Mouse (Mus musculus) megakaryocyte-erythroid progenitor cell, adult 5-6 weeks (primary cell): ENCODE results near the gene Kcnn1. TPM values are rescaled to one million over a fixed set of nuclear protein-coding genes. Genes with fewer than 3 reads are reported as not detected.
"Not testable (repeated sequence)": the region's sequence is repeated elsewhere in the genome, so short reads cannot be mapped to it uniquely, and the experiment has no call there.

Experiments
- ATAC-seq: replicated peaks from 2 replicates; pipeline ENCODE4 v1.8.0; 2016; ENCODE audit warnings: mild to moderate bottlenecking, inconsistent platforms; ENCODE audit not compliant: severe bottlenecking, poor library complexity, low FRiP score, low TSS enrichment
- total RNA-seq, 2 experiments: library from RNA; stranded (forward) in 1 of 2; stranded (reverse) in 1 of 2; fragments of 200-1000, 215-1000 nt in 1 of 2; fragments of >200 nt in 1 of 2; fragmentation: Nextera tagmentation in 1 of 2; gene quantifications; 2 replicates each; pipeline ENCODE4 v1.2.3; 2014 to 2017

The Kcnn1 gene
- total RNA-seq, 2 experiments from 2014 or later, result not detected

DNA sequence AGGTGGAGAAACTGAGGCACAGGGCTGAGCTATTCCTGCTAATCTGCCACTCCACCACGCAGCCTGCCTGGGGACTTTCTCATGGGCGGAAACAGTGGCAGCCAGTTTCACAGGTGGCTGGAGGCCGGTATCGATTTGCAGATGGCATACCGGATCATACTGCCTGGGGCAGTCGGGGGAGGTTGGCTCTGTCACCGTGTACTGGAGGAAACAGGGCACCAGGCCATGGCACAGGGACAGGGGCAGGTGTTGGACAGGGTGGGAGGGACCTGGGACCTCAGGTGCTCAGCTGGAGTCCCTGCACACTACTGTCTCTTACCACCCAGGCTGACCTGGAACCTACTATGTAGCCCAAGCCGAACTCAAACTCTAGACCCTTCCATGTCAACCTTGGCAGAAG lies 37.2 kb downstream of the Kcnn1 start:
- ATAC-seq, result no peak

DNA sequence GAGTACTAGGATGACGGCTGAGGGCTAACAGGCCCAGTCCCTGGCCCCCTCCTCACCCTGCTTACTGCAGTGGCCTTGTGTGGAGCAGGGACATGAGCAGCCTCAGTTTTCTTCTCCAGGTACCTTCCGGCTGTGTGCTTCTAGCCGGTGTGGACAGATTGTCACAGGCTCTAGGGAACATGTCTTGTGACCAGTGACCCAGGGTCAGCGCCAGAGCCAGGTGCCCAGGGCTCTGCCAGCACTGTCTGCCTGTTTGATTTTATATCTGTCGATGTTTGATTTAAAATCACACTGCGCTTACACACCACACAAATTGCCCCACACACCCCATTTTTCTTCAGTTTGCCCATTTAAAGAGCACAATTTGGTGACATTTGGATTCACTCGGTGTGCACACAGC lies 39.3 kb downstream of the Kcnn1 start:
- no peak for ATAC-seq

DNA sequence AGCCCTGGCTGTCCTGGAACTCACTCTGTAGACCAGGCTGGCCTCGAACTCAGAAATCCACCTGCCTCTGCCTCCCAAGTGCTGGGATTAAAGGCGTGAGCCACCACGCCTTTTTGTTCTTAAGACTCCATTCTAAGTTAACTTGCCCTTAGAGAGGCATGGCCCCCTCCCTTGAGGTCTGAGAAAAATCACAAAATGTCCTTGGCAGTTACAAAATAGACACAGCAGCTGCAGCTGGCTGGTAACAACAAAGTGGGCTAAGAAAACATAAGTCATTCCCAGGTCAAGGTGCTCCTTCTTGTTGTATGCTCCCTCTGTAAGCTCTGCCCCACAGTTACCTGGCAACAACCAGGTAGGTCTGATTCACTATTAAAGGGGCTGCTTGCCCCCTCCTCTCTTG lies 40.5 kb downstream of the Kcnn1 start:
- ATAC-seq, result not testable (repeated sequence)

DNA sequence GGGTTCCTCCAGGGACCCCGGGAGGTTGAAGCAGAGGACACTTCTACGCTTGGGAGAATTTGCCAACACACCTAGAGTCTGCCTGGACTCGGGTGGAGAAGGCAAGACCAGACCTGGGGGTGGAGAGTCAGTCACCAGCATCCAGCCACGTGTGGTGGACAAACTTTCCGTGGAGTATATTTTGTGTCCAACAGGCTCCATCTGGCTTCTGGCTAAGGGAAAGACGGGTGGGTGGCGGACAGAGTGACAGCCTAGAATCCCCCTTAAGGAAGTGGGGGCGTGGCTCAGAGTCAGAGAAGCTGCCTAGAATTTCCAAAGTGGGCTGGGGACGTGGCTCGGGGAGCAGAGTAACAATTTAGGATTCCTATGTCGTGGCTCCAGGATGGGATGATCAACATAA lies 41.1 kb downstream of the Kcnn1 start:
- no peak; the same call in 1 of the 2 replicates for ATAC-seq

DNA sequence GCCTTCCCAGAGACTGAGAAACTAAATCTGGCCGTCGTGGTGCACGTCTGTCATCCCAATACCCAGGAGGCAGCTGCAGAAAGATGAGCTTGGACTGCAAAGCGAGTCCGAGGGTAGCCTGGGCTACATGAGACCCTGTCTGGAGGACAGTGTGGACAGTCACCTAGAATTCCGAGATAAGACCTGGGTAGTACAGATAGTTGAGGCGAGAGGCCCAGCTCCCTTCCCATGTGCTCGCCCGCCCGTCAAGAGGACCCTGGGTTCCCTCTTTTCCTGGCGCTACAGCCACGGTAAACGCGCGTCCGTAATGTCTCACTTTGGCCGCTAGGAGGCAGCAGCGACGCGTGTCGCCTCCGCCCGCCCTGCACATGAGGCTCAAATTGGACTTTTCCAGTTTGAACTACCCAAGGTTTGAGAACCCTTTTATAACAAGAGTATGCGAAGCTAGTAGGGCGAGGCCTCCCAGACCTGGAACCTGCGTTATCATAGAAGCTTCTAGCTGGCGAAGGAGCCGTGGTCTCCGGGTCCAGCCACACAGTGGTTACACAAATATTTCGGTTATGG lies 41.6 kb downstream of the Kcnn1 start:
- peak; percentile 69 for ATAC-seq

DNA sequence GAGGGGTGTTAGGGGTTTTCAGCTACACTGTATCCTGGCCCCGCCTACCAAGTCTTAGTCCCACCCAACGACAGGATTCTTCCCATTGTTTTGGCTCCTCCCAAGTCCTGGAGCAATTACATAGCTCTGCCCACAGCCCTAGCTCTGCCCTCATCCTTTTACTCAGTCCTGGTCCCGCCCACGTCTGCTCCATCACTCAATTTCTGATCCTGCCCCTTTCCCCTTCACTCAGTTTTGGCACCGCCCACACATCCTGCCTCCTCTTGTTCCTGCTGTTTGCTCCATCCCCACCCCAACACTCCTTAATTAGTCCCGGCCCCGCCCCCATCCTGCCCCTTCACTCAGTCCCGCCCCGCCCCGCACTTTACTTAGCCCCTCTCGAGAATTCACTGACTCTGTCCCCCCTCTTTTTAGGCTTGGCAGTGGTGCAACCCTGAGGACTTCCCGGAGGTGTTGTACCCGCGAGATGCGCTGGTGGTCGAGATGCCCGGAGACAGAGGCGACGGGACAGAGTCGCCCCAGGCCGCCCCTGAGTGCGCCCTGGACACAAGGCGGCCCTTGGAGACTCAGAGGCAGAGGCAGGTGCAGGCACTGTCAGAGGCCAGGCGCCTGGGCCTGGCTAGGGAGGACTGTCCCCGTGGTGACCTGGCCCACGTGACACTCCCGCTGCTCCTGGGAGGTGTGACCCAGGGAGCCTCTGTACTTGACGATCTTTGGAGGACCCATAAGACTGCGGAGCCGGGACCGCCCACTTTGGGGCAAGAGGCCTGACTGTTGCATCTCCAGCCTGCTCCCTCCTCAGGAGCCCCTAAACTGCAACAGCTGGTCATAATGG lies 42.7 kb downstream of the Kcnn1 start:
- ATAC-seq, result no peak

DNA sequence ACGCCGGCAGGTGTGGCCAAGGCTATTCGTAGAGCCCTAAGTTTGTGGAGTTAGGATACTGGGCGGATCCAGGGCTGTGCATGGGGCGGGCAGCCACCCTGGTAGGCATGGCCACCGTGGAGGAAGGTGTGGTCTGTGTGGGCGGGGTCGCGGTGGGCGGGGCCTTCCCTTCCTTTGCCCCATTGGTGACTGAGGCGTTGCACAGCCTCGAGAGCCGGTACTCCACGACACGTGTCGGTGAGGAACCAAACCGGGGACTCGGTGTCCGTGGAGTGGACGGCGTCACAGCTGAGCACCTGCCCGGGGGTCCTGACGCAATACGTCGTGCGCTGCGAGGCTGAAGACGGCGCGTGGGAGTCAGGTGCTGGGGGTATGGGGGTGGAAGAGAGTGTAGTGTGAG lies 46.4 kb downstream of the Kcnn1 start:
- no peak for ATAC-seq

DNA sequence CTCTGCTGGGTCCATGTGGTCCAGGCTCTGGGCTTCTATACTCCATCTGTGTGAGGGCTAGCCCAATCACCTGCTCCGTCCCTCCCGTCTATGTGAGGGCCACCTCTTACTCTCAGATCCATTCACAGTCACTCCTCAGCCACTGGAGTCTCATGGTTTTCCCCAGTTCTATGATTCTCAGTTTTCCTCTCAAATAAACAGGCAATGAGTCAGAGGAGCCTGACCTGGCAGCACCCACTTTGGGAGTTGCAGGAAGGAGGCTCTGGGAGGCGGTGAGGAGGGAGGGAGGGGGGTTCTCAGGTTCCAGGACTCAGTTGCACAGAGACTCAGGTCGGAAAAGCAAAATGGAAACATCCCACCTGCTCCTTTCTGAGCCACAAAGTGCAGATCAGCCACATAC lies 50.2 kb downstream of the Kcnn1 start:
- ATAC-seq, result no peak

DNA sequence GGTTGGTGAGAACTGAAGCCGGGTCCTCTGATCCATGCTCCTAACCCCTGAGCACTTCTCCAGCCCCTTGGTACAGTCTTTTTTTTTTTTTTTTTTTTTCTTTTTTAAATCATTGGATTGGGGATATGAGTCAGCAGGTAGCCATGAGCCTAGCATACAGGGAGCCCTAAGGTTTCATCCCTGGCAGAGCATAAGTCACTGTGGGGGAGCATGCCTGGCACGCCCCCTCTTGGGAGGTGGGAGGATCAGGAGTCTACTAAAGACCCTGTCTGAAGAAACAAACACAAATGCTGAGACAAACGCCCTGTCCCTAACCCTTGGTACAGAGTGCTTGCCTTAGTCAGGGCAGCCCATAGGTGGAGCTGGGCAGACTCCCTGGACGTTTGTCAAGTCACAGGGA lies 51.0 kb downstream of the Kcnn1 start:
- no peak for ATAC-seq

DNA sequence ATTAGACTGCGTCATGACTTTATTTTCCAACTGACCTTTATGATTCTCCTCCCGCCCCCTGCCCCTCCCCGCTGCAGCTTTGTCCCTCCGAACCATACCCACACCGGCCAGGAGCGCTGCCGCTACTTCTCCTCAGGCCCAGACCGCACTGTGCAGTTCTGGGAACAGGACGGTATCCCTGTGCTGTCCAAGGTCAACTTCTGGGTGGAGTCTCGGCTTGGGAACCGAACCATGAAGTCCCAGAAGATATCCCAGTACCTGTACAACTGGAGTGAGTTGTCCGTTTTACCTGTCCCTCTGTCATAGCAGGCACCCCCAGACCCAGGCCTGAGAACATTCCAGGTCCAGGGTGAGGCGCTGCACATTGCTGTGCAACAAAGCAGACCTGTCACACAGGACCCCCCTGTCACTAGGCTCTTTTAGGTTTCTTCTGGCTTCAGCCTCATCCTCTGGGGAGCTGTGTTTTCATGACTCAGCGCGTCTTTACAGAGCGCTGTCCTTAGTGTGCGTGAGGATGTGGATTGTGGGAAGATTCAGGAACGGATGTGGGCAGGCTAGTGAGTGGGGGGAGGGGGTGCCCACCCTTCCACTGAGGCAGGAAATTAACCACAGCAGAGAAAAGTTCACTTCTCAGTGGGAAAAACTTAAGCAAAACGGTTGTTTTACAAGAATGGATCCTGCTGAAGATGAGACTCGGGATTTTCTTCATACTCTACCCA lies 51.9 kb downstream of the Kcnn1 start:
- no peak for ATAC-seq

DNA sequence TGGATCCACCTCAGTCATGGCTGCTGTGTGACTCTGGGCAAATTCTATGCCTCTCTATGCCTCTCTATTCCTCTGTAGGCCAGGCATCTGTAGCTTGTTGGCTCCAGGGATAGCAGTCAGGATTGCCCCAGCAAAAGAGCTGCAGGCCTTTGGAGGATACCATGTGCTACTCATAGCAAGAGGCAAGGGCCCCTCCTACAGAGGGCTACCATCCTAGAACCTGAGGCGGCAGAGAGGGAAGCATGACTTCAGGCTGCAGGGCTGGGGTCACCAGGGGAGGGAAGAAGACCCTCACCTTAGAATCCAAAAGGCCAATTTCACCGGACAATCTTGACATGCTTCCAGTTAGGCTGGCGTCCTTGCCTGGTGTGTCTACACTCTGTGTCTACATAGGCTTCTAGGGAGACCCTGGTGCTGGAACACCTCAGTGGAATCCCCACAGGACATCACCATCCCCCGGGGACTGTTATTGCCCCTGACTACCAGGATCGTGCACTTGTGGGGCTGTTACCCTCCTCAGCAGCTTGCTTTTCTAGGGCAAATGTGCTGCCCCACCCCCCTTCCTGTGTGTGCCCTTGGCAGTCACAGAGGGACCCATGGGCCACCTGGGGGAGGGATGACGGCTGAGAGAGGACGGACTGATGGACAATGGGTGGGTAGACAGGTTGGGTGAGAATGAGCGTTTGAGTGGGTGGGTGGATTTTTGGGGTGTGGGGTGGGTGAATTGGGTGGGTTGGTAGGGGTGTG lies 53.9 kb downstream of the Kcnn1 start:
- no peak for ATAC-seq

DNA sequence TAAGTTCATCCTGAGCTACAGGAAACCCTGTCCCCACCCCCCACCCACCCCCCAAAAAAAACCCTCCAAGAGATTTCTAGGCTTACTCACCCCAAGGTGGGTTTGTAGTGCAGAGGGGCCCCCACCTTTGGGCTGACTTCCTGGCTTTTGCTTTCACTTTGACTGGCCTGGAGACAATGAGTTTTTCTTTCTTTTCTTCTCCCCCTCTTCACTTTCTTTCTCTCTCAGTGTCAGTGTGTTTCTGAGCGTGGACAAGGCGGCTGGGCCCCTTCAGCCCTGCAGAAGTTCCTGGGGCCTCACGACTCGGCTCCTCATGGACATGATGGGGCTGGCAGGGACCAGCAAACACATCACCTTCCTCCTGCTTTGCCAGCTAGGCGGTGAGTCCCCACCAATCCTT lies 54.8 kb downstream of the Kcnn1 start, which contains the start of gene Il12rb1:
Gene Il12rb1, plus strand, starts transcription at position 211 of the 400 bp plus-strand sequence.
- no peak for ATAC-seq

DNA sequence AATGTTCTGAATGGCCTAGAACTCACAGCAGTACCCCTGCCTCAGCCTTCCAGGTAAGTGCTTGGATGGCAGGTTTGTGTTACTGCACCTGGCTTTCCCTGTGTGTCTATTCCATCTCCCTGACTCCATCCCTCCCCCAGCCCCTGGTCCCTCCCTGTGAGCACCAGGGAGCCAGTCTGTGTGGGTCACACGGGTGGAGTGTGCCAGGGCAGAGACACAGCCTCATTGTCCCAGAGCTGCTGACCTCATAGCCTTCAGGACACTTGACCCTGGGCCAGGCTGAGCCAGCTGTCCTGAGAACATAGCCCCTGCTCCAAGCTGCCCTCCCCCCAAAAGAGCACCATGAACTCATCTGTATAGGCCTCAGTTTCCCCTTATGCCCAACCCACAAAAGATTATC lies 55.8 kb downstream of the Kcnn1 start:
- ATAC-seq, result no peak

DNA sequence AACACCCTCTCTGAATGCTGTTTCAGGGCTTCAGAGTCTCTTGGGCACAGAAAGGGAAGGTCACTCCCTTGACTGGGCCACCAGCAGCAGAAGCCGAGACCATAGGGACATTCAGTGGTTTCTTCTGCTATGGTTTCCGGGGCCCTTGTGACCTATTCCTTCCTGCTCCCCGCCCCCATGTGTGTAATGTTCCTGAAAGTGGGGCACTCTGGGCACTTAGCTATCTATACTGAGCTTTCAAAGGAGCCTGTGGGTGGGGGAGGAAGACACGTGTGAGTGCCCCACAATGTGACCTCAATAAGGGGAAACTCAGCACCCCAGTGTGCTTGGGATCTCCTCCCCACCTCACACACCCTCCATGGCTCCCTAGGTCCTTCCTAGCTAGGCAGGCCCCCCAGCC lies 56.5 kb downstream of the Kcnn1 start:
- ATAC-seq, result no peak

DNA sequence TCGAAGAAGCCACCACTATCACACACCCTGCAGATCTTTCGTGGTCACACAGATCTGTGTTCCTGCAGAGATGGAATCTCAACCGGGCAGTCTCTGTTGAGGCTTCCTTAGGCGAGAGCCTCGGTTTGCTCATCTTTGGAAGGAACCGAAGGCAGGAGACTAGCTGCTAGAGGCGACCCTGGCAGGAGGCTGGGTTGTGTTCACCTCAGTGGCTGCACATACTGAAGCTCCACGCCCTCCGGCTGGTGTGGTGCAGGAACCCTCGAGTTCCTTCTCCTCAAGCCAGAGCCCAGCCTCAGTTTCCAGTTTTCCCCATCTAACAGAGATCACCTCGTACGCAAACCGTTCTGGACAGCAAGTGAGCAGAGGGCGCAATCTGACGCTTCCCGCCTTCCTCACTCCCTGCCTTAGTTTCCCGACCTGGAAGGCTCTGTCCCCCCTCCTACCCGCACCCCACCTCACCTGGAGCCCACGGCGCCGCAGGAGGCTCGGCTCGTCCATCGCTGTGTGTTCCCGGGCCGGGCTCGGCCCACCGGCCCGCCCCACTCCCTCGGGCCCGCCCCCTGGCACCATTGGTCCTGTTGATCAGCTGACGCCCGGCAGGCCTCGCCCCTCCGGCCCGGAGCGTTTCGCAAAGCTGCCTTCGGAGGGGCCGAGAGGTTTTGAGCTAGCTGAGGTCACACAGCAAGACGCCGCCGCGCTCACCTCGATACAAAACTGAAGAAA lies 58.4 kb downstream of the Kcnn1 start, which contains the start of gene Mast3:
Gene Mast3, minus strand, starts transcription at position 574 of the 726 bp plus-strand sequence.
- ATAC-seq, result peak; percentile 77

DNA sequence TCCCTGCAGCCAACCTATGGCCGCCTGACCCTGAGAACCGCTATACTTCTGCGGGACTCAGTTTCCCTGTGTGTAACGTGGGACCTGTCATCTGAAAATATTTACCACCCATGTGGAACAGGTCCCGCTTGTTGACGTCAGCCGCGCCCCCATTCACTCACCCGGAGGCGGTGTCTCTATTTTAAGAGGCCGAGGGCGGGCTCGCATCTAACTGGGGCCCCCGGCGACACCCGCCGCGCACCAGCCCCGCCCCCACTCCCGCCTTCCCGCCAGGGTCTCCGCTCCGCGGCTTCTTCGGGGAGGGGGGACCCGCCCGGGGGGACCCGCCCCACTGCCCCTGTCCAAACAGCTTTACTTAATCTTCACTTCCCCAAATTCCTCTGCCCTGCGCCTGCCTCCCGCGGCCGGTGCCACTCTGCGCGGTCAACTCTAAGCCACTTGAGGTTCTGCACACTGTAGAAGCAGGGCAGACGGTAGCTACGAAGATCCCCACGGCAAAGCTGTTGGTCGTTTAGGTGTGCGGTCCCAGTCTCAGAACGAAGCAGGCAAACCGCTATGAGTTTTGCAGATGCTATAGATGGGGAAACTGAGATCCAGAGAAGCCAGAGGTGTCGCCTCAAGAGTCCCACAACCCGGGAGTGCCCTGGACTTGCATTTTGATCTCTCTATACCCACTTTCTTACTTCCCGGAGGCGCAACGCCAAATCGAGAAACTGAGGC lies 59.1 kb downstream of the Kcnn1 start:
- no peak for ATAC-seq

DNA sequence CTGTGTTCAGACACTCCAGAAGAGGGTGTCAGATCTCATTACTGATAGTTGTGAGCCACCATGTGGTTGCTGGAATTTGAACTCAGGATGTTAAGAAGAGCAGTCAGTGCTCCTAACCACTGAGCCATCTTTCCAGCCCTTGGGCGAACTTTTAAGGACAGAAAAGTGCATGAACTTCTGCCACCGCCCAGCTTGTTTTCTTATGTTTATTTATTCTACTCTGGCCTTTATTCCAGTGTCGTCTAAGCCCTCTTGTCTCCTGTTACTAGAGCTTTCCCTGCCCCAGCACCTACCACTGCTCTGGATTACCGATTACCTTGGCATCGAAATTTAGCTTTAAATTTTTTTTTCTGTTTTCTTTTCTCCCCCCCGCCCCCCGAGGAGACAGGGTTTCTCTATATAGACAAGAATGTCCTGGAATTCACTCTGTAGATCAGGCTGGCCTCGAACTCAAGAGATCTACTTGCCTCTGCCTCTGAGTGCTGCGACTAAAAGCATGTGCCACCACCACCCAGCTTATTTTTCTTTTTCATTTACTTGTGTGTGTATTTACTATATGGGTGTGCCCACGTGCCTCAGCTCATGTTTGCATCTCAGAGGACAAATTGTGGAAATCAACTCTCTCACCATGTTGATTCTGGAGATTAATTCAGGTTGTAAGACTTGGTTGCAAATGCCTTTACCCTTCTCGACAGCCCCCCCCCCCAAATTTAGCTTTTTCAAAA lies 60.1 kb downstream of the Kcnn1 start:
- ATAC-seq, result no peak

DNA sequence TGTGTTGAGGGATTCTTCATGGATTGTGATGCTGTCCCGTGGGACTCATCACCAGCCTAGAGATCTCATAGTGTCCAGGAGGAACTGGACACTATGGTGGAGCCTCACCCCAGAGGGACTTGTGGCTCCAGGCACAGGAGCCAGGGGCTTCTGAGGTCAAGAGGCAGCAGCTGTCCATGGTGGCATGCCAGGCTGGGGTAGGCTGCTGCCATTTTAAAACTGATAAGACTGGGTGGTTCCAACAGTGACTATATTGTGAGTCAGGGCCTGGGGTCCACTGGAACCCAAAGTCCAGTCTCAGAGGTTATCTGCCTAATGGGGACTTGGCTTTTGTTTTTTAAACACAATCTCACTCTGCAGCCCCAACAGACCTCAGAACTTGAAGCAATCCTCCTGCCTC lies 61.2 kb downstream of the Kcnn1 start:
- no peak for ATAC-seq
